ENCODE assay signal across 8 mouse cellular contexts in genomic region chr3:90412312-90413010, GRCm38 (mm10). TPM values are rescaled to one million over a fixed set of nuclear protein-coding genes. Genes with fewer than 3 reads are reported as not detected.
DNase-seq lines count a peak whose midpoint lies in the region; TF ChIP-seq lines count a peak whose summit lies in the region.

No protein-coding gene starts in this region.

- no peak overlapping the region for H3K4me3 ChIP-seq in E14TG2a.4 (replicated peaks; ENCODE audit: low read length)

- peaks cover 11% of the 10 kb centered on the region for H3K4me1 ChIP-seq in E14TG2a.4 (replicated peaks; ENCODE audit: low read depth, low read length)

- H3K36me3 ChIP-seq in E14TG2a.4 (ENCODE audit: insufficient read depth, low read length): peaks cover 98% of the 10 kb centered on the region

- TF ChIP-seq CTCF in E14TG2a.4 (conservative IDR thresholded peaks at IDR 0.05; ENCODE audit: low read length): peak; percentile 93

- H3K27me3 ChIP-seq in E14TG2a.4 (ENCODE audit: insufficient read depth, low read length): no peaks in the 10 kb centered on the region

- no peaks in the 10 kb centered on the region for H3K9me3 ChIP-seq in E14TG2a.4 (ENCODE audit: low read length)

- DNase-seq in adrenal gland, adult 2 months: peak; percentile 87
- DNase-seq in embryo, embryonic 10.5 days (ENCODE audit: low spot score): peak; percentile 79
- peak; percentile 58 to 71 for DNase-seq in heart, adult 9 months (ENCODE audit: low spot score in 2 of 2)
- peak; percentile 87 for DNase-seq in kidney, postnatal 10 days
- peak; percentile 86 for DNase-seq in lung, postnatal 10 days
- DNase-seq in right cerebral cortex, adult 2 months (ENCODE audit: low spot score in 2 of 2): peak; percentile 70 to 73
- peak; percentile 78 for DNase-seq in urinary bladder, postnatal 25 days (ENCODE audit: low spot score)

RNA-seq across cellular contexts. Expression of gene Ints3, which starts 21.0 kb away (rescaled TPM):
- total RNA-seq in adrenal gland, adult 2 months (2021): 10 to 100 TPM; 81.0 to 90.6 TPM
- polyA plus RNA-seq in adrenal gland, adult 2 months (2012; rRNA removed): 32.2 and 40.2 TPM in 2 replicates

RNA-seq across cellular contexts. Expression of gene Slc27a3, which starts 22.7 kb away (rescaled TPM):
- total RNA-seq in adrenal gland, adult 2 months (2021): 100 to 1,000 TPM in 1 of 2 experiments, 10 to 100 TPM in 1; 66.9 to 196 TPM
- 384 and 508 TPM in 2 replicates for polyA plus RNA-seq in adrenal gland, adult 2 months (2012; rRNA removed)

RNA-seq across cellular contexts. Expression of gene Npr1, which starts 53.2 kb away (rescaled TPM):
- 100 to 1,000 TPM; 193 to 290 TPM for total RNA-seq in adrenal gland, adult 2 months (2021)
- polyA plus RNA-seq in adrenal gland, adult 2 months (2012; rRNA removed): 367 and 435 TPM in 2 replicates
